Mouse (Mus musculus) forebrain, embryonic 14.5 days (tissue): ENCODE measurements around the gene Cyp51. TPM values are rescaled to one million over a fixed set of nuclear protein-coding genes. Genes with fewer than 3 reads are reported as not detected.
A peak's percentile ranks its signal among the peaks of the same experiment; 100 is the strongest.

Experiments used
- ATAC-seq: fragments of 200-750 bp; cut with Nextera tagmentation; 2 replicates; pipeline ENCODE4 v1.8.0; 2017; ENCODE audit warnings: mild to moderate bottlenecking, moderate library complexity
- DNase-seq: peaks from one replicate; pipeline ENCODE4 v3.0.0-alpha.2; 2015; ENCODE audit warnings: low spot score
- H3K27ac ChIP-seq: fragments of 300-500 bp; sonication (generic); 2 replicates; pipeline ENCODE4 v1.5.1; 2014; ENCODE audit warnings: low read depth, mild to moderate bottlenecking, control low read depth, low read length, moderate library complexity
- H3K27me3 ChIP-seq: fragments of 300-500 bp; sonication (generic); replicated peaks from 2 replicates; pipeline ENCODE4 v1.6.1; 2014; ENCODE audit warnings: low read length, control low read depth, mixed read lengths; ENCODE audit not compliant: control insufficient read depth, insufficient read depth
- H3K36me3 ChIP-seq: fragments of 300-500 bp; sonication (generic); 2 replicates; pipeline ENCODE4 v1.6.1; 2014; ENCODE audit warnings: low read length, control low read depth; ENCODE audit not compliant: control insufficient read depth, insufficient read depth
- H3K4me1 ChIP-seq: fragments of 300-500 bp; sonication (generic); 2 replicates; pipeline ENCODE4 v1.6.1; 2014; ENCODE audit warnings: antibody characterized with exemption, low read length, control low read depth; ENCODE audit not compliant: control insufficient read depth, insufficient read depth
- H3K4me2 ChIP-seq: fragments of 300-500 bp; sonication (generic); 2 replicates; pipeline ENCODE4 v1.6.1; 2014; ENCODE audit warnings: mild to moderate bottlenecking, control low read depth, low read length
- H3K4me3 ChIP-seq: fragments of 300-500 bp; sonication (generic); 2 replicates; pipeline ENCODE4 v1.5.1; 2014; ENCODE audit warnings: low read depth, low read length, control low read depth
- H3K9ac ChIP-seq: fragments of 300-500 bp; sonication (generic); 2 replicates; pipeline ENCODE4 v1.6.1; 2014; ENCODE audit warnings: mild to moderate bottlenecking, low read length, control low read depth, moderate library complexity
- H3K9me3 ChIP-seq: fragments of 300-500 bp; sonication (generic); replicated peaks from 2 replicates; pipeline ENCODE4 v1.6.1; 2016; ENCODE audit warnings: low read length, control low read depth, mixed read lengths; ENCODE audit not compliant: control insufficient read depth
- WGBS: fragments of 180-500 bp; shearing (Covaris S2); extraction: QIAGEN DNeasy Blood & Tissue Kit; methylation state at CpG from one replicate; pipeline ENCODE4 v1.1.7; 2014; 5-methylcytosine and 5-hydroxymethylcytosine counted together
- polyA plus RNA-seq: library from polyadenylated mRNA; unstranded; fragments of >200 nt; fragmentation: Nextera tagmentation; extraction: Ambion mirVana; gene quantifications from 2 replicates; pipeline ENCODE4 v1.2.1, GENCODE M21; 2014

Cyp51 gene
- polyA plus RNA-seq, 1 experiment from 2014 or later: 137 TPM

- Histone ChIP-seq H3K4me1 (no peaks in the 10 kb centered on the region), H3K4me2 (no peak overlapping the region), H3K9me3 (no peaks in the 10 kb centered on the region), H3K9ac (no peak overlapping the region), H3K36me3 (peaks cover 85% of the 10 kb centered on the region), H3K27ac (no peak overlapping the region), H3K4me3 (no peak overlapping the region), H3K27me3 (no peaks in the 10 kb centered on the region)
- DNase-seq (no peak), ATAC-seq (no peak)
- WGBS: 87% methylated on average over 5 of the region's 5 CpGs
Measured at GRCm38 (mm10) chr5:4088190-4088589, 16.4 kb downstream of the Cyp51 start.

- Histone ChIP-seq H3K9ac (no peak overlapping the region), H3K4me3 (no peak overlapping the region), H3K4me1 (no peaks in the 10 kb centered on the region), H3K4me2 (no peak overlapping the region), H3K9me3 (no peaks in the 10 kb centered on the region), H3K27ac (no peak overlapping the region), H3K27me3 (no peaks in the 10 kb centered on the region), H3K36me3 (peaks cover 89% of the 10 kb centered on the region)
- 86% methylated on average over 4 of the region's 4 CpGs for WGBS
- no peak for ATAC-seq
- no peak for DNase-seq
Measured at GRCm38 (mm10) chr5:4086309-4086708, 18.2 kb downstream of the Cyp51 start.

- no peak for ATAC-seq
- H3K27ac ChIP-seq: no peak overlapping the region
- no peaks in the 10 kb centered on the region for H3K9me3 ChIP-seq
- H3K4me2 ChIP-seq: no peak overlapping the region
- H3K27me3 ChIP-seq: no peaks in the 10 kb centered on the region
- no peak overlapping the region for H3K4me3 ChIP-seq
- peaks cover 92% of the 10 kb centered on the region for H3K36me3 ChIP-seq
- H3K9ac ChIP-seq: no peak overlapping the region
- H3K4me1 ChIP-seq: no peaks in the 10 kb centered on the region
- 98% methylated on average over 7 of the region's 7 CpGs for WGBS
- DNase-seq: no peak
Measured at GRCm38 (mm10) chr5:4084948-4085347, 19.6 kb downstream of the Cyp51 start.

- no peak overlapping the region for H3K4me2 ChIP-seq
- H3K27ac ChIP-seq: no peak overlapping the region
- no peak overlapping the region for H3K9ac ChIP-seq
- no peak for ATAC-seq
- H3K4me1 ChIP-seq: no peaks in the 10 kb centered on the region
- H3K36me3 ChIP-seq: peaks cover 90% of the 10 kb centered on the region
- no peaks in the 10 kb centered on the region for H3K27me3 ChIP-seq
- no peak overlapping the region for H3K4me3 ChIP-seq
- DNase-seq: no peak
- no peaks in the 10 kb centered on the region for H3K9me3 ChIP-seq
- 82% methylated on average over 2 of the region's 2 CpGs for WGBS
Measured at GRCm38 (mm10) chr5:4081513-4081912, 23.0 kb downstream of the Cyp51 start.

- Histone ChIP-seq H3K27ac (no peak overlapping the region), H3K9me3 (no peaks in the 10 kb centered on the region), H3K4me1 (no peaks in the 10 kb centered on the region), H3K9ac (no peak overlapping the region), H3K4me3 (no peak overlapping the region), H3K27me3 (no peaks in the 10 kb centered on the region), H3K4me2 (no peak overlapping the region), H3K36me3 (peaks cover 90% of the 10 kb centered on the region)
- no peak for ATAC-seq
- 87% methylated on average over 2 of the region's 2 CpGs for WGBS
- no peak for DNase-seq
Measured at GRCm38 (mm10) chr5:4080861-4081260, 23.7 kb downstream of the Cyp51 start.

GRCm38 (mm10) chr5:4079086-4079485 is 25.5 kb downstream of the Cyp51 start:
- H3K4me1 ChIP-seq: no peaks in the 10 kb centered on the region
- no peak overlapping the region for H3K27ac ChIP-seq
- H3K9ac ChIP-seq: no peak overlapping the region
- peaks cover 80% of the 10 kb centered on the region for H3K36me3 ChIP-seq
- WGBS: 91% methylated on average over 3 of the region's 3 CpGs
- H3K4me3 ChIP-seq: no peak overlapping the region
- no peak for ATAC-seq
- H3K27me3 ChIP-seq: no peaks in the 10 kb centered on the region
- DNase-seq: no peak
- H3K9me3 ChIP-seq: no peaks in the 10 kb centered on the region
- no peak overlapping the region for H3K4me2 ChIP-seq

GRCm38 (mm10) chr5:4067203-4067602 is 37.3 kb downstream of the Cyp51 start:
- H3K27ac ChIP-seq: no peak overlapping the region
- H3K27me3 ChIP-seq: no peaks in the 10 kb centered on the region
- no peaks in the 10 kb centered on the region for H3K9me3 ChIP-seq
- no peak overlapping the region for H3K4me2 ChIP-seq
- ATAC-seq (no peak), DNase-seq (peak; percentile 29)
- WGBS: 60% methylated on average over 3 of the region's 3 CpGs
- H3K9ac ChIP-seq: no peak overlapping the region
- H3K36me3 ChIP-seq: peaks cover 95% of the 10 kb centered on the region
- no peaks in the 10 kb centered on the region for H3K4me1 ChIP-seq
- no peak overlapping the region for H3K4me3 ChIP-seq

GRCm38 (mm10) chr5:4066476-4067115 is 38.0 kb downstream of the Cyp51 start:
- peak; percentile 15; the same call in 1 of the 2 replicates for ATAC-seq
- H3K4me2 ChIP-seq: no peak overlapping the region
- no peak for DNase-seq
- 96% methylated on average over 18 of the region's 18 CpGs for WGBS
- no peaks in the 10 kb centered on the region for H3K4me1 ChIP-seq
- H3K4me3 ChIP-seq: no peak overlapping the region
- peaks cover 95% of the 10 kb centered on the region for H3K36me3 ChIP-seq
- H3K9me3 ChIP-seq: no peaks in the 10 kb centered on the region
- H3K27me3 ChIP-seq: no peaks in the 10 kb centered on the region
- H3K9ac ChIP-seq: no peak overlapping the region
- H3K27ac ChIP-seq: no peak overlapping the region

GRCm38 (mm10) chr5:4060313-4060712 is 44.2 kb downstream of the Cyp51 start:
- no peak overlapping the region for H3K4me2 ChIP-seq
- no peak overlapping the region for H3K27ac ChIP-seq
- WGBS: 93% methylated on average over 8 of the region's 8 CpGs
- H3K9me3 ChIP-seq: no peaks in the 10 kb centered on the region
- no peaks in the 10 kb centered on the region for H3K27me3 ChIP-seq
- H3K9ac ChIP-seq: no peak overlapping the region
- ATAC-seq (no peak), DNase-seq (no peak)
- H3K4me3 ChIP-seq: no peak overlapping the region
- H3K36me3 ChIP-seq: peaks cover 91% of the 10 kb centered on the region
- no peaks in the 10 kb centered on the region for H3K4me1 ChIP-seq
